Mouse (Mus musculus) layer of hippocampus, postnatal 10 days (tissue): ENCODE measurements at regions not wholly inside any gene's neighbourhood (a gene's known extent, or its start where the extent isn't known, plus 50 kb on each side); places are given as distances from the start of the nearest gene placed in this dataset.

Experiments
- DNase-seq, 2 experiments: peaks; one replicate each; pipeline ENCODE4 v3.0.0; 2021; ENCODE audit warnings: low spot score in 2 of 2

DNA sequence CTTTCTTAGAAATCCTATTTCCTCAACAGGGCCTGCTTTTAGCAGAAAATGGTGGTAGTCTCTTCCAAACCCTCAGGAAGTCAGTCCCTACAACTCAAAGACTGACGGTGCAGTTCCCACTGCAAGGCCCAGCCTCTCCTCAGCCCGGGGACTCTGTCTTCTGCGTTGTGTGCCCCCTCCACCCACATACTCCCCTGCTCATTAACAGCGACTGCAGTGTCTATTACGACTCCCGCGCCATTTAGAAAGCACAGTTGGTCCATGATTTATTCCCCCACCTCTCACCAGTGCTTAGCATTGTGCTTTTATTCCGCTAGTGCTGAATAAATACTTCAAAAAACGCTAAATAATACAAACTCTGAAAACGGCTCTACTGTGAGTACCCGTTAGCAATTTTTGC lies 230.9 kb upstream of the Hes1 start:
- no peak for DNase-seq

DNA sequence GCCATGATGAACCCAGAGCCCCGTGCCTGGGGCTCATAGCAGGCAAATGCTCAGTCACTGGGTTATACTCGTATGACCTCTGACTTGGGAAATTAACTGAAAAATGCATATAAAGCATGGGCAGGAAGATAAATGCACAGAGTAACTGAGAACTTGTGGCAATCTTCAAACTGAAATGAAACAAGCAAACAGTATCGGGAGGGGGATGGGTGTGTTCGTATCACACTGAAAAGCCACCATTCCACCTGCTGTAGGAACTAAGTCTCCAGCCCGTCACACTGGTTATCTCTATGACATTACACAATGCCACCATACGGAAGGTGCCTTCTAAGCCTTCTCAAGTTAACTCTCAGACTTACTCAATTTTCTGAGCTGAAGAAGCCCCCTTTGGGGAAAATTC lies 230.3 kb upstream of the Hes1 start:
- no peak for DNase-seq

- no peak for DNase-seq
Observed at GRCm38 (mm10) chr16:29834669-29835068, 229.5 kb upstream of the Hes1 start.

DNA sequence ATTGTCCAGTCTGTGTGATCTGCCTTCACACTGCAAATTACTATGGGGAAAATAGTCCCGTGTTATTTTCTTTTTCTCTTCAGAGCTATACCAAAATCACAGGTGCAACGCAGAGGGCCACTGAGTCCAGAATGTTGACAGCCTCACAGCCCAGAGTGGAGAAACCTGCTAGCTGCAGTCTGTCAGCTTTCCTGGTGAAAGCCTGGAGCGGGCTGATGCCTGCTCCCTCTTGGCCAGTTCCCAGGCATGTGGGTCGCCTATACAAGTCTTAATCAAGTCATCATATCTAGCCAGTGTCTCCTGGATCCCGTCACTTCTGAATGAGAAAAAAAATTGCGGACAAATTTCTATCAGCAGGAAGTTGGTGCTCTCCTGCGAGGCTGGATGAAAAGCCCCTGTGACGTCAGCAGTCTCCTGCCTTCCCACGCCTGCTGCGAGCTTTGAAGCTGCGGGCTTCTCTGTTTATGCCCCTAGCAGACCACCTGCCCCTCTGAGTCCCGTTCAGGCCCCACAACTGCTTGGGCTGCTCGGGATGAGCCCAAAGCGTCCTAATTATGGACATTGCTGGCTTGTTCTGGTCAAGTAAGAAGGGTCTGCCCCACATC lies 227.1 kb upstream of the Hes1 start:
- DNase-seq: peak; percentile 44 to 47

- no peak for DNase-seq
Observed at GRCm38 (mm10) chr16:29837874-29838273, 226.3 kb upstream of the Hes1 start.

DNA sequence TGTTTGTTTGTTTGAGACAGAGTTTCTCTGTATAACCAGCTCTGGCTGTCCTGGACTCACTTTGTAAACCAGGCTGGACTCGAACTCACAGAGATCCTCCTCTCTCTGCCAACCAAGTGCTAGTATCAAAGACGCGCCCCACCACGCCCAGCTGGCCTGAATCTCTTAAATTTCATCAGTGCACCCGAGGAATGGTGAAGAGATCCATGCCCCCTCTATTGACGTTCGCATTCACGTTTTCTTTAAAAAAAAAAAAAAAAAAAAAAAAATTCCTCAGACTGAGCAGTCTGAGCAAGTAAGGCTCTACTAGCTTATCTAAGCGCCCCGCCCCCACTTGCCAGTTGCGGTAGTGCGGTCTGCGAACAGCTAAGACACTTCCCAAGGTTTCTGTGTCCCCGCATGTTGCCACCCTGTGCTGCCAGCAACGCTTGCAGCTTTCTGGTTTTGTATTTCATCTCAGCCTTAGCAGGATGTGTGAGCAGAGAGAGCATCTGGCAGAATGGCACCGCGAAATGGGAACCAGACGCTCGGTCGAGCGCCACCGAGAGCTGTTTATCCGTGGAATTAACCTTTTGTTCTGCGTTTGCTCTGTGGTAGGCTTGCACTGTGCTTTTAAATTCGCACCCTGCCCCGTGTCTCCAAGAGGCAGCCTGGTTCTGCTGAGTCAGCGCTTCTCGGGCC lies 225.1 kb upstream of the Hes1 start:
- DNase-seq: peak; percentile 65 to 71

DNA sequence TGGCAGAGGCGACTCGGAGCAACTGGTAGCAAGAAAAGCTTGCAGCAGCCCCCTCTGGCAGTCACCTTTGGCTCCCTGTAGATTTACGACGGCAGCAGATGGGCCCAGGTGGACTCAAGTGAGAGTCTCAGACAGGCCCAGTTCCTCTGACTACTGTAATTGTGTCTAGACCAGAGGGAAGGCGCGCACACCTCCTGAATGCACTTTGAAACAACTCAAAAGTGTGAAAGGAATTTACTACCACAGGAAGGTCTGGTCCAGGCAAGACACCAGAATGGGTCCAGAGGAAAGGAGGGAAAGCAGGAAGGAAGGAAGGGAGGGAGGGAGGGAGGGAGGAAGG lies 224.6 kb upstream of the Hes1 start:
- no peak for DNase-seq

- no peak for DNase-seq
Observed at GRCm38 (mm10) chr16:29840412-29840811, 223.8 kb upstream of the Hes1 start.

GRCm38 (mm10) chr16:29841132-29841531 lies 223.1 kb upstream of the Hes1 start:
- no peak for DNase-seq

GRCm38 (mm10) chr16:29842071-29842470 lies 222.1 kb upstream of the Hes1 start:
- DNase-seq: no peak

GRCm38 (mm10) chr16:29843490-29843889 lies 220.7 kb upstream of the Hes1 start:
- DNase-seq: no peak

DNA sequence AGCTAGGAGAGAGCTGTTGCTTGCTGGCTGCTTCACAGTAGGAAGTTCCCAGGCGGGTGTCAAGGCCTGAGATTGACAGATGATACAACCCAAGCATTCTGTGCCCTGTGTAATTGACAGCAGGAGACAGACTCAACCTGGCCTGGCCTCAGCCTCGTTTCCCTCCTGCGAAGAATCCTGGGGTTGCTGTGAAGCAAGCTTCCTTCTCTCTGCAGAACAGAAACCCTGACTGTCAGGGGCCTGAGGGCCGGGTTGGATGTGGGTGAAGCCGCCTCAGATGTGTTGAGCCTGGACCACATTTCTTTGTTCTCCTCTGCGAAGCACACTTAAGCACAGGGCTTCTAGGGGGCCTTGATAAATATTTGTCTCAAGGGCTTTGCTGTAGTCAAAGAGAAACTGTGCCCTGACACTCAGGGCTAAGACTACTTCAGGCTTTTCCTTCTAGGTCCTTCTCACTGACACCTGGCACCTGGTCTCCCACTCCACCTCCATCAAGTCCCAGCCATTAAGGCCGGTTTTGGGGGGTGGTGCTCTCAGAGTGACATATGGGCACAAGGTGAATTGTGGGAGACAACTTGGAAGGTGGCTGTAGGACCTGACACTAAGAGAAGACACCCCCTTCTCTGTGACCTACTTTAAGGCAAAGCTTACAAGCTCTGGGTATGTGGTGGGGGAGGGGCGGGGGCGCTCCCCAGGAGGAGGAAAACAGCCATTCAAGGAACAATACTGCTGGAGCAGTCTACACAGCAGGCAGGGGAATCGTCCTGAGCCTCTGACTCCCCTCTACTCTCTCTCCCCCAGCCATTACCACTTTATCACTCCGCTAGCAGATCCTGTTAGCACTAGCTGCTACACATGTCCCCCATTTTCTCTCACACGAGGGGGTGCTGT lies 219.2 kb upstream of the Hes1 start:
- no peak for DNase-seq

DNA sequence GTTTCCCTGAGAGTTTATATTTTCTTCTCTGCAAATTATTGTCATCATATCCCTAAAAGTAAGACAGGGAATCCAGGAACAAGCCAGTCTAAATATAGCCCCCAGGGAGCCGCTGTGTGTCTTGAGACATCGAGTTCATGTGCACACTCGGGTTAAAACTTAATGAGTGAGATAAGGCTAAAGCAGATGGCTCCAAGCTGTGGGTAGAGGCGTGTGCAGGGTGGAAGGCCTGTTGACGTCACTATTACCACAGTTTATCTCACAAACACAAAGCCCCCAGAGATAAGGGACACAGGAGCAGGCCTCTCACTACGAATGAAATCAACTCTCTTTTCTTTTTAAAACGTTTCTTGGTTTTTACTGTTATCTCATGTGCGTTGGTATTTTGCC lies 218.6 kb upstream of the Hes1 start:
- no peak for DNase-seq

DNA sequence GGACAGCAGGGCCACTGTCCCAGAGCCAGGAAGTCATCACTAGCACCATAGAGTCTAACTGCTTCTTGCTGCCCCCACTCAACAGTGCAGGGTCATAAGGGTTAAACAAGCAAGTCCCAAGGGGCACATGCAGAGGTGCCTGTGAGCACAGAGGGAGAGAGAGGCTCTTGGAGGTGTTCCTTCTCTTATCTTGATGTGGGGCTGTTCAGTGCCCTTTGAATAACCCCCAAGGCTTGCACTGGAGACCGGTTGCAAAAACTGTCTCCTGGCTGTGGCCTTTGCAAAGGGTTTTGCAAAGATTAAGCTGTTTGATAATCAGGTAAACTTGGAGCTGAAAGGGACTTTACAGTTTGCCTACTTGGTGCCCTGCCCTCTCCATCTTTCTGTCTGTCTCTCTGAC lies 217.1 kb upstream of the Hes1 start:
- DNase-seq: no peak

- no peak for DNase-seq
Observed at GRCm38 (mm10) chr16:29847734-29848133, 216.4 kb upstream of the Hes1 start.

DNA sequence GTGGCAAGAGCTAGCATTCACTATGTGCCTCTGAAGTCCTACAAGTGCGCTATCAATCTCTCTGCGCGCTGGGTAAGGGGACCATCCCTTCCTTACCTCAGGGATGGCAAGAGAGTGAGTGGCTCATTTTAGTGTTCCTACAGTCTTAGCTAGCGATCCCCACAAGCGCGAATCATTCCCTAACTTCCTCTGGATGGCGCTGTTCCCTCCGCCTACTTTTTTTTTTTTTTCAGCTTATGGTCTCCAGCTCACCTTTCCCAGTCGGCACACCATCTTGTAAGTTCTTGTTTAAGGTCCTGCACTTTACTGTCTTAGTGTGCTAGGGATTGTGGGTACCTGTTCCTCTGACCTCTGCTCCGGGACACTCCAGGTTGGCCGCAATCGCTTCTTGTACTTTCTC lies 215.7 kb upstream of the Hes1 start:
- no peak for DNase-seq

DNA sequence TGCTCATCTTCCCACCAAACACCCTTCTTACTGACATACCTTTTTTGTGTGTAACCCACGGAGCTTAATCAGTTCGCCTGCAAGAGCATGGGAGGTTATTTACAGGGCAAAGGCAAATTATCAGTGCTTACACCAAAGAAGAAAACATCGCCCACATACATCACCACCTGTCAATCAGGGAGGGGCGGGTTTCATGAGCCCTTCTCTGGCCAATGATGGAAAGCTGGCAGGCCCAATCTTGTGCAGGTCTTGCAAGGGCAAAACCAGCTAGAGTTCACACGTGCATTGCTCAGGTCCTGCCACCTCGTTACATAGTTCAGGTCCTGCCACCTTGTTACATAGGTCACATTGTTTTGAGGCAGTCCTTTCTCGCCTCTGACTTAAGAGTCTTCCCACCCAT lies 214.7 kb upstream of the Hes1 start:
- DNase-seq: no peak

GRCm38 (mm10) chr16:29850616-29851015 lies 213.6 kb upstream of the Hes1 start:
- no peak for DNase-seq

- no peak for DNase-seq
Observed at GRCm38 (mm10) chr16:29851827-29852226, 212.4 kb upstream of the Hes1 start.

DNA sequence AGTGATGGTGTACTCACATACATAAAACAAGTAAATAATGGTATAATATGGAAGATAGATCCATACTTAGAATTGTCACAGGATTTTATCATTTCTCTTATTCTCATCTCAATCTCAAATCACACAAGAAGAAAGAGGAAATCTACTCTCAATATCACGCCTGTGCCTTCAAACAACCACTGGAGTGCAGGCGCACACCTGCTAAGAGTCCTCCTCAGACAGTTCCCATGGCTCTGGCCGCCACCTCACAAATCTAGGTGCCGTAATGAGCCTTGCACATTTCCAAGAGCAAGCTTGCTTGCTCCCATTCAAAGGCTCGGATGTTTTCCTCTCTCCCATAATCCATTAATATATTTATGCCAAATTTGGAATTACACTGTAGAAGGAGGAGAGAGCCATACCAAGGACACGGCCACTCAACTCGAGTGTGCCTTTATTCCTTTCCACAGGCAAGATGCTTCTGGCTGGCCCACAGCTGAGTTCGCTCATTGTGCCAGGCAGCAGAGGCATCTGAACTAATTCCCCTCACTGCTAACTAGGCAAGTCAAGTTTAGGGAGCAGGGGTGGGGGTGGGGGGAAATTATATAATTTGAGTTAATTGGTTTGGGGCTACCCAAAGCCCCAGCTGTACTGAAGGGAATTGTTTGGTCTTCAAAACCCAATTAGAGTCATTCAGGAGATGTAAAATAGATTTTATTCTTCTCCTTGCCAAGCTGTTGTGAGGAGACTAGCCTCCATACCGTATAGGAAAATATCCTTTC lies 209.2 kb upstream of the Hes1 start:
- no peak for DNase-seq

- no peak for DNase-seq
Observed at GRCm38 (mm10) chr16:29856545-29856944, 207.6 kb upstream of the Hes1 start.

- DNase-seq: no peak
Observed at GRCm38 (mm10) chr16:29858645-29859044, 205.5 kb upstream of the Hes1 start.
